Mouse (Mus musculus): Measurements from ENCODE around the gene Sesn1. TPM values are rescaled to one million over a fixed set of nuclear protein-coding genes. Genes with fewer than 3 reads are reported as not detected.
"Not testable (repeated sequence)": the region's sequence is repeated elsewhere in the genome, so short reads cannot be mapped to it uniquely, and the experiment has no call there.

Gene Sesn1
- total RNA-seq, 2 experiments from 2014 or later, result 15.4 to 29.7 TPM

GRCm38 (mm10) chr10:41912290-41912994 is 102.7 kb downstream of the Sesn1 start:
- no peak for DNase-seq

GRCm38 (mm10) chr10:41926726-41927125 is 117.0 kb downstream of the Sesn1 start:
- peak; percentile 35 for DNase-seq

GRCm38 (mm10) chr10:41930966-41931365 is 121.2 kb downstream of the Sesn1 start:
- DNase-seq, result no peak

GRCm38 (mm10) chr10:41931962-41932361 is 122.2 kb downstream of the Sesn1 start:
- DNase-seq, result no peak

- DNase-seq, result no peak
Measured at GRCm38 (mm10) chr10:41932943-41933342, 123.2 kb downstream of the Sesn1 start.

GRCm38 (mm10) chr10:41933536-41933935 is 123.8 kb downstream of the Sesn1 start:
- DNase-seq, result no peak

- peak; percentile 88 for DNase-seq
Measured at GRCm38 (mm10) chr10:41934633-41935475, 125.1 kb downstream of the Sesn1 start.

GRCm38 (mm10) chr10:41935476-41935829 is 125.7 kb downstream of the Sesn1 start:
- no peak for DNase-seq

- DNase-seq, result peak; percentile 43
Measured at GRCm38 (mm10) chr10:41936100-41936499, 126.4 kb downstream of the Sesn1 start.

GRCm38 (mm10) chr10:41937176-41937575 is 127.4 kb downstream of the Sesn1 start:
- DNase-seq, result no peak

GRCm38 (mm10) chr10:41939090-41939489 is 129.4 kb downstream of the Sesn1 start:
- DNase-seq, result no peak

GRCm38 (mm10) chr10:41952354-41952753 is 142.6 kb downstream of the Sesn1 start:
- DNase-seq, result not testable (repeated sequence)

- DNase-seq, result no peak
Measured at GRCm38 (mm10) chr10:41952850-41953527, 143.3 kb downstream of the Sesn1 start.

GRCm38 (mm10) chr10:41953528-41953864 is 143.8 kb downstream of the Sesn1 start:
- no peak for DNase-seq

GRCm38 (mm10) chr10:41957421-41958225 is 147.9 kb downstream of the Sesn1 start:
- DNase-seq, result no peak

Other genes with a start within 250 kb of the Sesn1 start
- gene Ccdc162, start 93.3 kb upstream of the Sesn1 start, total RNA-seq (2021), result under 1 TPM; 0.33 to 0.59 TPM
- 1 to 10 TPM; 2.0 to 2.6 TPM for gene Cep57l1, start 64 bp upstream of the Sesn1 start, total RNA-seq (2021)
- gene Armc2, start 208.5 kb downstream of the Sesn1 start, total RNA-seq (2021), result under 1 TPM; 0.16 to 0.33 TPM

Data from gastrocnemius, postnatal 25 days (tissue).